Mouse (Mus musculus) gastrocnemius, adult 2 months (tissue): ENCODE results near the gene Nhsl2. TPM values are rescaled to one million over a fixed set of nuclear protein-coding genes. Genes with fewer than 3 reads are reported as not detected.

Experiments used
- DNase-seq: peaks from one replicate; pipeline ENCODE4 v3.0.0; 2022
- H3K27ac ChIP-seq: fragments of 200-600 bp; 2 replicates; pipeline ENCODE4 v1.8.1; 2022; ENCODE audit warnings: mild to moderate bottlenecking
- H3K4me3 ChIP-seq: fragments of 200-600 bp; 2 replicates; pipeline ENCODE4 v1.8.1; 2022; ENCODE audit warnings: mild to moderate bottlenecking, moderate library complexity
- CTCF ChIP-seq: fragments of 200-600 bp; IDR thresholded peaks from 2 replicates; pipeline ENCODE4 v1.8.1; 2022; ENCODE audit warnings: antibody characterized with exemption, mild to moderate bottlenecking, moderate library complexity
- intact Hi-C: fragments of 180-260 bp; cut with DNase I; formaldehyde crosslinking; loops from one replicate; pipeline ENCODE4 v1.15.1; 2025
- total RNA-seq, 2 experiments: library from RNA; stranded (reverse); gene quantifications; 2 replicates each; pipeline ENCODE4 v1.2.3; 2021

Nhsl2 gene
- total RNA-seq, 2 experiments from 2014 or later = 1.4 to 2.4 TPM

DNA sequence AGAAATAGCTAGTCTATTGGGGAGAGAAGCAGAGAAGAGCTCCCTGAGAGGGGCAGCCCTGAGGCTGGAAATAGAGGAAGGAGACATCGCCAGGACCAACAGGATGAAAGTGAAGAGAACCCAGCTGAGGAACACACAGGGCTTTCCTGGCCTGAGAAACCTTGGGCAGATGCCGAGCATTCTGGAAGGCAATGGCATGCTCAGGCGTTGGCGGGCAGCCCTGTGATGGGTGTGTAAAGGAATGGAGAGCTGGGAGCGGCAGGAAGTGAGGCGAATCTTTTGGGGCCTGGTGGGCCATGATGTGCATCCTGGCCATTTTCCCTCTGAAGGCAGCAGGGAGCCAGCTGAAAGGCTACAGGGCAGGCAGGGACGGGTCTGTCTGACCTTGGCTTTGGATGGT, 83.1 kb downstream of the Nhsl2 start:
- no peak for TF ChIP-seq CTCF
- Histone ChIP-seq H3K27ac (peak overlapping the region; percentile 54), H3K4me3 (no peak overlapping the region)
- peak; percentile 81 for DNase-seq
- intact Hi-C loops = no loop called here

DNA sequence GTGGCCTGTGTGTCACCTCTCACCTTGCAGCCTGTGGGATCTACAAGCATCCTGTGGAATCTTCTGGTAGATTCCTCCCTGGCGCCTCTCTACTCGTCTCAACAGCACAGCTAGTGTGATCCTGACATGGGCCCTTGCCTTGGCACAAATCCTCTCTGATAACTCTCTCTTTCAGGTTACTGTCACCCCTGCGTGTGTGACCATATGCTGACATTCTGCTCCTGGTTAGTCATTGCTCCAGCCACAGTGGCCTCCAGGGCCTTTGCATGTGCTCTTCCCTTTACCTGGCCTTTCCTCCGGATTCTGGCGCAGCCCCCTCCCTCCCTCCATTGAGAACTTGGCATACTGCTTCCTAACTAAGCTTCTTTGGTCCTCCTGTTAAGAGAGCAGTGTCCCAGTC, 84.2 kb downstream of the Nhsl2 start:
- no peak for TF ChIP-seq CTCF
- H3K27ac ChIP-seq = no peak overlapping the region
- intact Hi-C loops = no loop called here
- no peak for DNase-seq
- no peak overlapping the region for H3K4me3 ChIP-seq

DNA sequence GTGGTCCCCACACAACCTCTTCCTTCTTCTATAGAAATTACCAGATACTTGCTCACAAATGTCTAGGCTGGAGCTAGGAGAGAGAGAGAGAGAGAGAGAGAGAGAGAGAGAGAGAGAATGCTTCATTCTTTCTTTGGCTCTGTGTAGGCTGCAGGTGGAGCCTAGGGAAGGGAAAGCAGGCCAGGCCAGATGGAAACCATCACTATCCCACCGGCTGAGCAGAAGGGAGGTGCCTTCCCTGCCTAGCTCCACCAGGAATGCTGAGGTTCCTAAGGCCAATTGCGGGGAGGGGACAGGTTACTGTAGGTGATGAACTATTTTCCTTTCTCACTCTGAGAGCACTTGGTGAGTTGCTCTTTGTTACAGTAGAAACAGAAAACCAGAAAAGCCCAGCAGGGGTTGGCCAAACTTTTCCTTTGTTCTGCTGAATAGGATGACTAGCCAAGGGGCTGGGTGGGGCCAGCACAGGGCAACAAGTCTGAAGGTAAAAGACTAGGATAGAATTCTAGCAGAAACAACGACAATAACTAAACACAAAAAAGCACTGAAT, 86.2 kb downstream of the Nhsl2 start:
- H3K4me3 ChIP-seq = no peak overlapping the region
- no peak for TF ChIP-seq CTCF
- no peak overlapping the region for H3K27ac ChIP-seq
- intact Hi-C loops = no loop called here
- no peak for DNase-seq

DNA sequence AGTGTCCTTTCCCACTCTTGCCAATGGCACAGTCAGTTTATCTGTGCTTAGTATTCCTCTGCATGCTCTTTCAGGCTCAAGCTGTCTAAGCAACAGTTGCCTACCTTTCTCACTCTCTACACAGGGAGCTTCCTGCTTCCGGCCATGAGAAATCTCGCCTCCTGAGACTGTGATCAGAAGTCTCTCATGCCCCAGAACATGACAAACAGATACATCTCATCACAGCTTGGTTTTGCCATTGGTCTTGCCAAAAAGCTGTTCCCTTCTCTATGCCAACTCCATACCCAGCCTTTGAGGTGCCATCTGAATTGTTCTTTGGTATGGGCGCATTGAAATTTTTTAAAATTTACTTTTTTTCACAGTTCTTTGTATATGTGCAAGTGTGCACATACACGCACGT, 90.3 kb downstream of the Nhsl2 start:
- no peak overlapping the region for H3K4me3 ChIP-seq
- H3K27ac ChIP-seq = no peak overlapping the region
- DNase-seq = no peak
- intact Hi-C loops = no loop called here
- TF ChIP-seq CTCF = no peak

DNA sequence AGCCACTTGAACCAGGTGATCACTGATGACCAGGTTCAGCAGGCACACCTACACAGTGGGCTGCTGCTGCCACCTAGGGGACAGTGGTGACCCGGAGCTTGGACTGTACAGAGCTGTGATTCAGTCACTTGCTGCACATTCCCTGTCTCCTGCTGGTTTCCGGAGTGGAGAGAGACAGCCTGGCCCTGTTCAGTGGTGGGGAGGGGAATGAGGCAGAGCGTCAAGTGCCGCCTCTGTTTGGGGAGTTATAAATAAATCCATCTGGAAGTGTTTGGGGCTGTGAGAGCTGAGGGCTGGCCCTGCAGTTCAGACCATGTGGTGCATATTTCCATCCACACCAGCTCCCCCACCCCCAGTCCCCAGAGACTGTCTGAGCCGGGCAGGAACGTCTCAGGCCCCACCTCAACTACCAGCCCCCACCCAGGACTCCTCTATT, 93.3 kb downstream of the Nhsl2 start:
- Histone ChIP-seq H3K4me3 (no peak overlapping the region), H3K27ac (peak overlapping the region; percentile 63)
- intact Hi-C loops = loop anchor here (2.0 kb wide), 1 partner anchor 136 kb away; no protein-coding TSS in a partner anchor
- TF ChIP-seq CTCF = peak; percentile 78
- DNase-seq = peak; percentile 78

DNA sequence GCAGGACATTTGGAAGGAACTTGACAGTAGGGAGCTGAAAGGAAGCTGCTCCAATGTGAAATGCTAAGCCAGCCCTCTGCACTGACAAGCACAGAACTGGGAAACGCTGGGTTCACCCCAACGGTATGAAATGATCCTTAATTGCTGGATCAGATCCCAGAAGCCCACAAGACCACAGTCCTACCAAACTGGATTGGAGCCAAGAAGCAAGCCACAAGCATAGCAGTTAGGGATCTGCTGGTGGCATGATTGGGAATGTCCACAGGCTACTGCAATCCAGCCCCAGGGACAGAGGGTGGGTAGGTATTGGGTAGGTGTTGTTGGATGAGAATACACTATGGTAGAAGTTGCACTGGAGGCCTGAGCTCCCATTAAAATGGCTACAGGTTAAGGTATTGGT, 94.6 kb downstream of the Nhsl2 start:
- intact Hi-C loops = loop anchor here (2.0 kb wide), 1 partner anchor 137 kb away; no protein-coding TSS in a partner anchor
- no peak overlapping the region for H3K4me3 ChIP-seq
- no peak for DNase-seq
- no peak for TF ChIP-seq CTCF
- no peak overlapping the region for H3K27ac ChIP-seq

DNA sequence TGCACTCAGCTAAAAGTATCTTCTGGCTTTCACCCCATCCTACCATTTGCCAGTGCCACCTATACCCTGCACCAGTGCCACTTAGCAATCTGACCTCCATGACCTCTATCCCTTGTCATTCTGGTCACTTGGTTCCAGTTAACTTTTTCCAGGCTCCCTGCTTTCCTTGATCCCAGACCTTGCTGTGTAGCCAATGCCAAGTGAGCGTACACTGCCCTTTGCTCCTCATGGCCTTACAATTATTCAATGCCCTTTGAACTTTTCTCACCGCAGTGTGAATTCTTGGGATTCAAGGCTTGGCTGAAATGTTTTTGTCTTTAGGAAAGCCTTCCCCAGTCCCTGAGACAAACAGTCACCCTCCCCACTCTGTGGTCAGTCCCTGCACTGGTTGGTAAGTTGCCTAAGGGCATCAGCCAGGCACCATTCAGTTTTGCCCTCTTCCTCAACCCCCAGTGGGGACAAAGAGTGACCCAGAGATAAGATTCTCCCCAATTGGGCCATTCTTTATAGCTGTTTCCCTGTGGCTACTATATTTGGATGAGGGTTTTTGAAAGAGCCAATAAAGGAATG, 95.7 kb downstream of the Nhsl2 start:
- H3K4me3 ChIP-seq = no peak overlapping the region
- intact Hi-C loops = no loop called here
- no peak for TF ChIP-seq CTCF
- DNase-seq = no peak
- H3K27ac ChIP-seq = no peak overlapping the region

DNA sequence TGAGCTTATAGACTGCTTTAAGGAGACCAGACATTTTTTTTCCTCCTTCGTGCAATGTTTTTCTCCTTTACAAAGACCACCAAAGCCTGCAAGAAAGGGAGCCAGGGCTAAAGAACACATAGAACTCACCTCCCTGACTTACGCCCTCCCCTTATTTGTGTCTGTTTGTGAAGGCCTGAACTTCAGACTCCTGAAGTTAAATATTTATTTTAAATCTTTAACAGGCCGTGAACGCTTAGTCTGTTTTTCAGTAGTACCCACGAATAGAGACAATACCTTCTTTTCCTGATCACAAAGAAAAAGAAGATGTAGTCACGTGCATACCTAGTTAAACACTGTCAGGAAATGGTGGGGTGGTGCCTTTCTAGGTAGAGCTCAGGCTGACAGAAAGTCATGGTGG, 103.3 kb downstream of the Nhsl2 start:
- Histone ChIP-seq H3K4me3 (no peak overlapping the region), H3K27ac (no peak overlapping the region)
- TF ChIP-seq CTCF = no peak
- intact Hi-C loops = no loop called here
- DNase-seq = no peak

DNA sequence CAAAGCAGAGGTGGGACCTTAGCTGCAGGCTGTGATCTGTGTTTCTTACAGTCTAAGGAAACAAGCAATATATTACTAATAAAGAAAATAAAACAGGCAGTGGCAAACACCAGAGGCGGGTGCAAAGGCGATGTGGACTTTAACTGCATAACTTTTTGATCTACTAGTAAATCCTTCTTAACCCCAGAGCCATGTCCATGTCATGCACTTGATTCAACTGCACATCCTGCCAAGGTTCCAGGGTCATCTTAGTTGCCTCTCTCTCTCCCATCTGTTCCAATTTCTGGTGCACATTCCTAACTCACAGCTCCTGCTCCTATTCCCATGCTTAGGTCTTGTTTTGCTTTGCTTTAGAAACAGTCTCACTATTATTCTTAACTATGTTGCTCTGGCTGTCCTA, 104.1 kb downstream of the Nhsl2 start:
- no peak for DNase-seq

DNA sequence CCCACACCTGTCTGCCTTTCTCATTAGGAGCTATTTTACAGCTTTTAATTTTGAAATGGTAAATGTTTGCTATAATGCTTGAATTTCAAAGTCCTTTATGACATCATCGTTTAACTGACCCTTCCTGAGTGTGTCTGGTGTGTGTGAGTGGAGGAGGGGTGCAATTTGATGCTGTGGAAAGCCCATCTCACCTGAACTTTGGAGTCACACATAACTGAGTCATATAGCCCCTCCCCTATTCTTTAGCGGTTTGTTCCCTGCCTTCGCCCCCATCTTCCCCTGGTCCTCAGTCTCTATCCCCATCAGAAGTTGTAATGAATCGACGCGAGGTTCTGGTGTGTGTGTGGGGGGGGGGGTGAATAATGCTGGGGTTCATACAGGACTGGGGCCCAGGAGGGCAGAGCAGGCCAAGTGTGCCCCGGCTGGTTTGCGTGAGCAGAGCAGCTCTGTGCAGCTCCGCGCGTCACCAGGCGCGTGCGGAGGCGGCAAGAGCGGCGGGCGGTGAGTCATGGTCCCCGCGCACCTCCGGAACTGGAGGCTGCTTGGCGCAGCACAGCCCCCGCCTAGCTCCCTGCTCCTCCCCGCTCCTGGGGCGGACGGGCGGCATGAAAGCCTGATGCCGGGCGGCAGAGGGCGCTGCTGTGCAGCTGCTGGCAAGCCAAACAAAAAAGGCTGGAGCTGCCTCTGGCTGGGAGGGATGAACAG, 104.8 kb downstream of the Nhsl2 start:
- Histone ChIP-seq H3K27ac (peak overlapping the region; percentile 31; the same call in 1 of the 2 replicates), H3K4me3 (peak overlapping the region; percentile 54)
- DNase-seq = peak; percentile 91
- intact Hi-C loops = loop anchor here (1.0 kb wide), 1 partner anchor 112 kb away; no protein-coding TSS in a partner anchor
- TF ChIP-seq CTCF = peak; percentile 89

More for the DNA sequence above, 104.1 kb downstream of the Nhsl2 start:
- Histone ChIP-seq H3K27ac (no peak overlapping the region; the same call in 1 of the 2 replicates), H3K4me3 (no peak overlapping the region)
- no peak for TF ChIP-seq CTCF
- intact Hi-C loops = no loop called here

DNA sequence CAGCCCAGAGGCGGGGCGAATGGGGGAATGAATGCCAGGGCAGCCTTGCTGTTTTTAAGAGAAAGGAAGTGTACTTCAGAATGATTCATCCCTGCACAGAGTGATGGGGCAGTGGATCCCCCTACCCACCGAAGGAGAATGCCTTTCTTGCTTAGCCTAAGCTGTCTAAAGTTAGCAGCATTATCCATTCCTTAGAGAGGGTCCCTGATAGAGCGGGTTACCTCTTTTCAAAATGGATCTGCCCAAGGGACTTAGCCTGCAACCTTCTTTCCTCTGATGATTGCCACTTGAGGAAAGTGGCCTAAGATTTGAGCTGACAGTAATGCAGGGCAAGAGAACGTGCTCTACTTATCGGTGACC, 105.3 kb downstream of the Nhsl2 start:
- no peak for DNase-seq
- Histone ChIP-seq H3K4me3 (no peak overlapping the region), H3K27ac (peak overlapping the region; percentile 28; the same call in 1 of the 2 replicates)
- intact Hi-C loops = loop anchor here (1.0 kb wide), 1 partner anchor 112 kb away; no protein-coding TSS in a partner anchor
- TF ChIP-seq CTCF = no peak

DNA sequence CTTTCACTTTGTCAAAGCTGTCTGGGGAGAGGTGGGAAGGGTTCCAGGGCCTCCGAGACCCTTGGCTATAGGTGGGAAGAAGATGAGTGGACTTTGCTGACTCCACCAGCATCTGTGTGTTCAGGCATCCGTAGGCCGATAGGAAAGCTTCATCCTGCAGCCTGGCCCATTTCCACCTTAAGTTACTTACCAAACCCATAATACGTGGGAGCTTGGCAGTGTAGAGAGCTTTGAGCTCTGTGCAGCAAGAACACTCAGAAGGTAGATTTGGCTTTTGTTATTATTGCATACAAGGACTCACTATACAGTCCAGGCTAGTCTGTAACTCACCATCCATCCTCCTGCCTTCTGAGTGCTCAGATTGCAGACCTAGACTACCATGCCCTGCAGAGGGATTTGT, 112.7 kb downstream of the Nhsl2 start:
- Histone ChIP-seq H3K4me3 (peak overlapping the region; percentile 46), H3K27ac (peak overlapping the region; percentile 38; the same call in 1 of the 2 replicates)
- no peak for DNase-seq
- intact Hi-C loops = no loop called here
- no peak for TF ChIP-seq CTCF

DNA sequence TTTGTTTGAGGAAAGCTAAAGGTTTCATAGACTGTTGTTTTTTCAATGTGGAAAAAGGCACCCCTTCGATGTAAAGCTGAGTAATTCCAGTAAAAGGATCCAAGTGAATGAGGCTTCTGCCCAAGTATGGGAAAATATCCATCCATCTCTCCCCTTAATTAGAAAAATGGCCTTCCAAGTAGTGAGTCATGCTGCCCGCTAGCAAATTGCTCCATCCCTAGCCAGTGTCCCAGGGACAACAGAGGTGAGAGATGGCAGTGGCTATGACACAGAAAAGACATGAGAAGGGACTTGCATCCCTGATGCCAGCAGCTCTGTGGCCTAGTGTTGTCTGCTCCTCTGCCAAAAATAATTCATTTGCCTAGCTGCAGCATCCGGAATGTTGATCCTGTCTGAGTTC, 114.5 kb downstream of the Nhsl2 start:
- no peak for DNase-seq
- TF ChIP-seq CTCF = no peak
- Histone ChIP-seq H3K4me3 (no peak overlapping the region), H3K27ac (no peak overlapping the region)
- intact Hi-C loops = no loop called here
